Mouse (Mus musculus) embryo, embryonic 10.5 days (tissue): ENCODE results near the gene Enpp4.

Experiments used
- DNase-seq: peaks from one replicate; pipeline ENCODE4 v3.0.0-alpha.2; 2015; ENCODE audit warnings: low spot score

The Enpp4 gene

DNA sequence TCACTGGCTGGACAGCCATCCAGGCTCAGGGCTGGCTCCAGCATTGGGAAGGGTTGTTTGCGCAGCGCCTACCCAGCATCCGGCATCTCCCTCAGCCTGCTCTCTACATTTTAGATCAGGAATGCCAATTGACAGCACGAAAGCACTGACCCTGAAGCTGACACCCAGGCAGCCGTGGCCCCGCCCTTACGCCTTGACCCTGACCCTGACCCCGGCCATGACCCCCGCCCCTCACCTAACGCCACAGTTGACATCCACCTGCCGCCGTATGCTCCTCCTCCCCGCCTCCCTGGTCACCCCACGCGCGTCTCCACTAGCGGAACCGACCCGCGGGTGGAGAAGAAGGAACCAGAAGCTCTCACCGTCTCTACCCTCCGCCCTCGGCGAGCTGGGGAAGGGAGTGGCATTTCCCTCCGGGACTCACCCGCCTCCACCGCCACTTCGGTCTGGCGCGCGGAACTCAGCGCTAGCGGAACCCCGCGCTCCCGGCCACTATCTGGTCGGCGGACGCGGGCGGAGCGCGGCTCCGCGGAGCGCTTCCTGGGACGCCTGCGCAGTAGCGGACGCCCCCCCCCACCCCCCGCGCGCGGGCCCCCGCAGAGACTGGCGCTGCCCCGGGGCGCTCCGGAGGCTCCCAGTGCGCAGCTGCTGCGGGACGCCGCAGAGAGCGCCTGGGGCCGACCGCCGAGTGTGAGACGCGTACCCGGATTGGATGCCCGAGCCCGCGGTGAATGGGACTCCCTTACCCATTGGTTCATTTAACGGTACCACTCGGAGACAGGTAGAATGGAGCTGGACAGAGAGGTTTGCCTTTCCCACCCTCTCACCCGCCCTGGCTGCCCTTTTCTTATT is at the start of gene Enpp4:
TSS of gene Enpp4 (minus strand) at position 523 of the 852 bp plus-strand sequence.
- DNase-seq: peak; percentile 81

DNA sequence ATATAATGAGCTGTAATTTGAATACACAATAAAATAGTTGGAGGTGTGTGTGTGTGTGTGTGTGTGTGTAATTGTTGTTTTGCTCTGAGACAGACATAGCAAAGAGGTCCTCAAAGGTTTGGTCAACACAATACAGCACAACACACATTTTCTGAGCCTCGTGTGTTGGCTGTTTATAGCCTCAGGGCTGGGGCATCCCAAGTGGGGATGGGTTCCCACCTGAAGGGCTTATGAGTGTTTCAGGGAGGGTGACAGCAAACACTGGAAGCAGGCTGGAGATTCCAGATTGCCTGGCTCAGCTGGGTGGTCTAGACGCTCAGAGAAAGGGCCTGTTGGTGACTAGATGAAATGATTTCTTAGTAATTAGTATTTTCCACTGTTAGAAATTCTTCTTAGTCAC is 49.6 kb upstream of the Enpp4 start:
- DNase-seq: no peak

DNA sequence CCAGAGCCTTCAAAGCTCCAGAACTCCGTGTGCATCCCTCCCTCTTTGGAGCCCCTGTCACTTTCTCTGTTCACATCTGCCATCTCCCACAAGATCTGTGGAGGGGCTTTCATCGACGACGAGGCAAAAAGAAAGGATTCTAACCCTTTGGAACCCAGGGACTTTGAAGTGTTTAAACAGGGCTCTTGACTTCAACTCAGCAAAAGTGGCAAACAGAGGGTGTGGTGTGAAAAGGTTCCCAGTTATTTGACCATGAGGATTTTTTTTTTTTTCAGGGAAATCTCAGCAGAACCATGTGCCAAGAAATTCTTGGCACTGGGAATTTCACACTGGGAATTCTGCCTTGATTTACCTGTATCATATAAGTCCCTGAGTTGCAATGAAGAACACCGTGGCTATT is 48.3 kb upstream of the Enpp4 start:
- DNase-seq: no peak

DNA sequence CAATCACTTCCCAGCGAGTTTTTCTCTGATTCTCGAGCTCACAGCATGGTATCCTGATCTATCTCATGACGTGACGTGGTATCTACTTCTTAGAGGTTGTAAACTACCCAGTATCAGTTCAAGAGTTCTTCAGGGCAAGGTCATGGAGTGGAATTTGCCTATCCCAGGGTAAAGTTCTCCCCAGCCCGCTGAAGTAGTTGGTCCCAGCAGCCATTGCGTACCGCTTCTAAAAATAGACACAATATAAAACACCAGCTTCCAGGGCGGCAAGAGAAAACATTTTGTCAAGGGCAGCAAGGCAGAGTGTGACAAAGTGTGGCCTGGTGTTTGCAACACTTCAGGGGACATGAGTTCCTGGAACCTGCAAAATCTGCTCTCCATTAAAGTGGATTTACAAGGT is 46.3 kb upstream of the Enpp4 start:
- DNase-seq: no peak

DNA sequence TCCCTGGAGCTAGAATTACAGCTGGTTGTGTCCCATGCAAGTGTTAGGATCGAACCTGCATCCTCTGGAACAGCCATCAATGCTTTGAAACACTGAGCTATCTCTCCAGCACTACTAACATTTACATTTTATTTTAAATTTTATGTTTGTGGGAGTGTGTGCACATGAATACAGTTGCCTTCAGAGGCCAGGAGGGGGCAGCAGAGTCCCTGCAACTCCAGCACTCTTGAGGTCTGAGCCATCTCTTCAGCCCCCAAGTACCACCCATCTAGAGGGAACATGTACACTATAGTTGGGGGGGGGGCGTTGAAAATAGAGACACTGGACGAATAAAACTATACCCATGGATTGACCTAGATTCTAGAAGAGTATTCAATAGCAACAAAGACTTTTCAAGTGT is 45.5 kb upstream of the Enpp4 start:
- DNase-seq: peak; percentile 48

DNA sequence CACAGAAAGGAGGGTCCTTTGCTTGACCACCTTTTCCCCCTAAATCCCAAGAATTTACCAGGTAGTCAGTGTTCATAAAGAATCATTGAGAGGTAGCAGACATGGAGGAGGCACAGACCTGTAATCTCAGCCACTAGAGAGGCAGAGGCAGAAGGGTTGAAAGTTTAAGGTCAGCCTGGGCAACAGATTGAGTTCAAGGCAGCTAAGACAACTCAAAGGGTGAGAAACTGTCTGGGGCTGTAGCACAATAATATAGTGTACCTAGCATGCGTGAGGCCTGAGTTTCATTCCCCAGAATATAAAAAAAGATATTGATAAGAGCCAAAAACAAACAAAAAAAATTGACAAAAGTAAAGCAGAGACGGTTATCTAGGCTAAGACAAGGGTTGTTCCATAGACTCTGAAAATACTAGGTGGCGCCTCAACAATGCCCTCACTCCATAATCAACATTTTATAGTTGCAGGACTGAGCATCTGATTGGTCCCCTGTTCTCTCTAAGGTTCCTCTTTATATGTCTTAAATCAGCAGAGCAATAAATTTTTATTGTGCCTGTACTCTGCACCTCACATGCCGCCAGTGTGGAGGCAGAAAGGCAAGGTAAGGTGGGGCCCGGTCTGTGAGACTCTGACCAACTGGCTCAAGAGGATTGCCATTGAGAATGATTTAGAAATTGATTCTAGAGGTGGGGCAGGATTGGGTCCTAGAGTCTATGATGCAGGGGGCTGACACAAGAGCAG is 42.7 kb upstream of the Enpp4 start:
- no peak for DNase-seq

DNA sequence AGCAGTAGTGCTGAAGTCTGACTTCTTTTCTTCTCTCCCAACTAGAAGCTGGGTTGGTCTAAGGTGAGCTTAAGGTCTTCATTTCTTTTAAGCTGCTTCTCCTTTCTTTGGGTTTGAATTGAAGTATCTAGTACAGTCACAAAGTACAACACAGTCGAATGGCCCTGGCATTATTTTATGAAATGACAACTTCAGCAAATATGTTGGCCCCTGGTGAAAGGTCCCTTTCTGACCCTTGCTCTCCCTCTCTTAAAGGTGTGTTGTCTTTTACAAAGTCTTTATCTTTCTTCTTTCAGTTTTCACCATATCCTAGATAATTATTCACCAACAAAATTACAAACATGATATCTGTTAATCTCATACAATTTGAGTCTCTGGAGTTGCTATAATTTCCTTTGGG is 40.2 kb upstream of the Enpp4 start:
- no peak for DNase-seq

DNA sequence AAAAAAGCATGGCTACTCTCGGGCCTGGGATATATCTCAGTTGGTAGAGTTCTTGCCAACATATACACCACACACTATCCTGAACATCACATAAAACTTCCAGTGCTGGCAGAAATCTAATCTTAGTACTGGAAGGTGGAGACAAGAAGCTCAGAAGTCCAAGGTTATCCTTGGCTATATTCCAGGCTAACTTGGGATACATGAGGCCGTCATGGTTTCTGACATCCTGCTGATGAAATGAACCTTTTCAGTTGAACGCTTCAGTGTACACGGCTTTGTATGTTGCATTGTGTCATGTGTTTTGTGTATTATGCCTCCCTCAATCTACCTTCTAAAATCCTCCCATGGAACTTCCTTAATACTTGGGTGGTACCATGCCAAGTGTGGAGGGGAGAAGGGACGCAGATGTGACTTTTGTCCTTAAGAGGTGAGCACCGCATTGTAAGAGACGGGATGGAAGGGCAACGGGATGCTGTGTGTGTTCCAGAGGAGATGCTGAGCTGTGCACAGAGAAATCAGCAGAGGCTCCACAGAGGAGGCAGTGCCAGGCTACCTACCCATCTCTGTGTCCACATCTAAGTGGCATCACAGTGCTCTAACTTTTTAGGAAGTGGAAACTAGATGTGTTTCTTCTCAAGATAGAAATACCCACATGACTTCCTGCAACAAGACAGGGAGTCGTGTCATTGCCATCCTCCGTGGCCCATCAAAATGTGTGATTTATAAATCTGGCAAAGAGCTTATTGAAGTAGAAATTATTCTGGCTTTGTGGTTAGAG is 31.4 kb upstream of the Enpp4 start:
- no peak for DNase-seq

DNA sequence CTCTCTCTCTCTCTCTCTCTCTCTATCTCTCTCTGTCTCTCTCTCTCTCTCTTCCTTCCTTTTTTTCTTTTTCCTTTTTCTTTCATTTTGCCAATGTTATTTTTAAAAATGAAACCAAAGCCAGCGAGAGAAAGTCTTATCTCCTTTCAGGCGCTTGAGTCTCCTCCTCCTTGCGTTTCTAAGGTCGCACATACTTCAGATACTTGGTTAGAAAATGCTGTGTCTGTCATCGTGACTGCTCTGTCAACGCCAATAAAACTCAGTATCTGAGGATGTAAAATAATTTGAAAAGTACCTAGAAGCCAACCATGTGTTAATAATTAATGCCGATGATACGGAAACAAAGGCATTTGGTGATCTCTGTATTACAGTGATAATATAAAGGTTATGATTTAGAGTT is 30.4 kb upstream of the Enpp4 start:
- DNase-seq: no peak

DNA sequence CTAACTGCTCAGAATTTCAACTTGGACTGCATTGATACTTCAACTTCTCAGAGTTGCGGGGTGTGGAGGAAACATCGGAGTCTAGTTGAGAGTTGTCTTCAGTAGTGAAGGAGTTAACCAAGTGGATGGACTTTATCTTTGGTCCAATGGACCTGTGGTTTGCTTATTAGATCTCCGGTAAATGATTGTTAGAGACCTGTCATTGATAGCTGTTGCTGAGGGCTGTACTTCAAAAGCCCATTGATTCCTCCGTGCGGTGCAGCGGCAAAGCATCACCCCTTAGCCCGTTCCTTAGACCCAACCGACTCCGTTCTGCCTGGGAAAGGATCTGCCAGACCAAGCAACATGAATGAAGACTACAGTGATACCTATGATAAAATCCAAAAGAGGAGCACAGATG is 28.9 kb upstream of the Enpp4 start:
- no peak for DNase-seq

DNA sequence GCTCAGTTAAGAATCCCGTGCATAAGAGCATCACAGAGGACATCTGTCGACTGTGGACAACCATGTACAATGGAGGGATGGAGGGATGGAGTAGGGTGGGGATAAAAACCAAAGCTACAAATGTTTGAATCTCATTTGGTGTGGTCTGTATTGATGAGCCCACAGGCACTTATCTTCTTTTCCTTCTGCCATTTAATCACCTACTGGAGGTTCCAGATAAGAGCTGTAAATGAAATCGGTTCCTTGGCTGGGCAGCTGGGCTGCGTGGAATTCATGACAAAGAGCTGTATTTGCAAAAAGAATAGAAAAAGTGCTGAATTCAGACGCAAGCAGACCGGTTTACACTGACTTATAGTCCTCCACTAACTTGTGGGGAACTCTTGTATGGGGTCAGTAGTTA is 28.5 kb upstream of the Enpp4 start:
- no peak for DNase-seq

DNA sequence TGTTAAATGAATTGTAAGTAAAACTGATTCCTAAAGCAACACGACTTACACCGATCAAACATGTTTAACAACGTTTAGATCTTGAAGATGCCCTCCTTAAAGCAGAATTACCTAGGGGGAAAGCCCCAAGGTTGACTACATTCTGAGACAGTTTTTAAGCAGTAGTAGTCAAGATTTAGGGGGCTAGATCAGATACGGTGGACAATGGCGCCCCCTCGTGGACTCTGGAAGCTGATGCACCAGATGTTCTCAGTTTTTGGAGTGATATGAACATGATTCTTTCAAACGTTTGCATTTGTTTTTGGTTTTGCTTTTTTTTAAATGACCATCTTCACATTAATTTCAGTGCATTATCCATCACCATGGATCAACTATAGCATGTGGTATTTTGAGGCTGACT is 24.8 kb upstream of the Enpp4 start:
- peak; percentile 87 for DNase-seq

DNA sequence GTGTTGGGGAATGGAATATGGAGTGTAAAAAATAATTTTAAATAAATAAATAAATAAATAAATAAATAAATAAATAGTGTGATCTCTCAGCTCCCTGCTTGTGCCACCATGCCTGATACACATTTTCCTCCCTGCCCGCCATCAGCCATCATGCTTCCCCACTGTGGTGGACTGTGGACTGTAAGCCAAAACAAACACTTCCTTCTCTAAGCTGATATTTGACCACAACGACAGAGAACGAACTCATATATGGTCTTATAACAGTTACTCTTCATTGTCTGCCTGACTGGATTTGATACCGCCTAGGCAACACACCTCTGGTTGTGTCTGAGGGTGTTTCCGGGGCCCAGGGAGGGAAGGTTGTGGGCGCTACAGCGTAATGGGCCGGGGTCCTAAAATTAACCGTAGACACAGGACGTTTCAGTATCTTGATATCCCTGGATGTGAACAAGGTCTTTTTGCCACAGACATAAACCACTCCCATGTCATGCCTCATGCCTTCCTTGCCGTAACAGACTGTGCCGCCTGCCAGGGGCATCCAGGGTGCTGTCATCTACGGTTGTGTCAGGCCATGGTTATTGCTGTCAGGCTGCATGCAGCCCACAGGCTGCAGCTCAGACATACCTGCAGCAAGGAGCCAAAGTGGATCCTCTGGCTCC is 23.6 kb upstream of the Enpp4 start:
- no peak for DNase-seq

DNA sequence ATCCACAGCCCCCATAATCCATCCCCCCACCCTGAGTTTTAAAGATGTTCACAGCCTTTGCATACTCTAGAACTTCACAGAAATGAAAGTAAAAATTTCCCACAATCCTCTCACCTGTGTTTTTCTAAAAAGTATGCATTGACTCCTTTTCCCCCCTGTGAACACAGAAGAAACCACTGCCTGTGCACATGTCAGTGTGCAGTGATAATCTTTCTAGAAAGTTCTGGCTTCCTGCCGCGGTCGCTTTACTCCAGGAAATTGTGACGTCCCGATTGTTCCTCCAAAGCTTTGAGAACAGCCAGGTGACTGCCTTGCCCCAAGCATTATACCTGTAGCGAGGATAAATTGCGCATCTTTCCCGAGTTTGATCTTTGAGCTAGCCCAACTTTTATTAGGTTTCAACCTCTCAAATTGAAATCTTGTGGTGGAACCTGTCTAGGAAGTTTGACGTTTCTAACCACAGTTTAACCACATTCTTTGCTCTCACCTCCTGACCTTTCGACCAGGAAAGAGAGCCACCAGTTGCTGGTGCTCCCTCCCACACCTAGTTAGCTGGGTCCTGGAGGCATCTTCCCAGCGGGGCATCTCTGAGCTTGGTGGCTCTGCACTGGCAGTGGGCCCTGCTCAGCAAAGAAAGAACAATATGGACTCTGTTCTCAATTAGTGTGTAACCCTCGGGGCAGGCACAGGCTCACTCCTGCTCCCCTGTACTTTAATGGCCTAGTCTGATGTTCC is 15.9 kb upstream of the Enpp4 start:
- peak; percentile 22 for DNase-seq

DNA sequence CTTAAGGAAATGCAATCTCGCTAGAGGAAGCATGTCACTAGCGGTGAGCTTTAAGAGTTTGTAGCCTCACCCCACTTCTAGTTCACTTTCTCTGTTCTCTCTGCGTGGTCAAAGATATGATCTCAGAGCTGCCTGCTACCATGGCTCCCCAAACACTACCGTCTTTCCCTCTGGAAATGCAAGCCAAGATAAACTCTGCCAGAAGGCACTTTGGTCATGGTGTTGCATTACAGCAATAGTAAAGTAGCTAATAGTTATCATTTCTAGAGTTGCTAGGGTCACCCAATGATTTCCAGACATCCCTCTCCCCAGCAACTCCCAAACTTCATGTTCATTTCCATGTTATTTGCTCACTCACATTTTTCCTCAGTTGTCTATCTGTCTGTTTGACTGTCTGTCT is 12.6 kb upstream of the Enpp4 start:
- DNase-seq: no peak

DNA sequence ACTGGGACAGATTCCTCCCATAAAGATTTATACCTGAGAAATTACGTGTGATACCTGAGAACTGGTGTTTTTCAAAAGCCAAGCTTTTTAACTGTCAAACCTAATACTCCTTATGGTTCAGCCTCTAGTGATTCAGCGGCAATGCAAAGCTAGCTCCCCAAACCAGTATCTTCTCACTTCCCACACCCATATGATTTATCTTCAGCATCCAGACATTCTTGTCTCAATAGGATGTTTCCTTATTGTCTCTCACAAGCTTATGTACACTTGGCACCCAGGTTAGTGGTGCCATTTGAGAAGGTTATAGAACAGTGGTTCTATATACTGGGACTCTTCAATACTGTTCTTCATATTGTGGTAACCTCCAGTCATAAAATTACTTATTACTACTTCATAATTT is 12.1 kb upstream of the Enpp4 start:
- DNase-seq: no peak

DNA sequence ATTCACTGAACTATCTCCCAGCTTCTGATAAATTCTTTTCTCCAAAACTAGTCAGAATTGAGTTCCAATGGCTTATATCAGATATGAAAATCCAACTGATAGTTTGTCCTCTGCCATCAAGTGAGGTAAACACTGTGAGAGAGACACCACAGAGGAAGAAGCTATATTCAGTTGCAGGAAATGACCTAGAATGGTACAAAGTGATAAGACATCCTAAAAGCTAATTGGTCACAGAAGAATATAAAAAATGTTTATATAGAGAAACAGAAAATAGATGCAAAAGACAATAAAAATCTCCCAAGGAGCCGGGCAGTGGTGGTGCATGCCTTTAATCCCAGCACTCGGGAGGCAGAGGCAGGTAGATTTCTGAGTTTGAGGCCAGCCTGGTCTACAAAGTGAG is 11.0 kb upstream of the Enpp4 start:
- DNase-seq: no peak

DNA sequence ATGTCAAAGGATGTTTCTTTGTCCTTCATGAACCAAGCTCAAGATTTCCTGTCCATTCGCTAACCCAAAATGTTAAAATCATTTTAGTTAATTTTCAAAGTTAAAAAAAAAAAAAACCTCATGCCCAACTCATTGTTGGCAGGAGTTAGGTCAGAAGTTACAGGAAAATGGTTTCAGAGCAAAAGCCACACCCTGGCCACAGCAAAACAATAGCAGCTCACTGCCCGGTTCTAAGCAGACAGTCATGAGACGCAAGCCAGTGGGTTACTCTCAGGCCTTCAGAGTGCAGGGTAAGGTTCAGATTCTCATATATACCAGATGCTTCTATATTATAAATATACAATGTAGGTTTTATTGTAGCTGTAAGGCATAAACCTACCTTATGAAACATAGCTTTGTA is 2.7 kb upstream of the Enpp4 start:
- DNase-seq: no peak

DNA sequence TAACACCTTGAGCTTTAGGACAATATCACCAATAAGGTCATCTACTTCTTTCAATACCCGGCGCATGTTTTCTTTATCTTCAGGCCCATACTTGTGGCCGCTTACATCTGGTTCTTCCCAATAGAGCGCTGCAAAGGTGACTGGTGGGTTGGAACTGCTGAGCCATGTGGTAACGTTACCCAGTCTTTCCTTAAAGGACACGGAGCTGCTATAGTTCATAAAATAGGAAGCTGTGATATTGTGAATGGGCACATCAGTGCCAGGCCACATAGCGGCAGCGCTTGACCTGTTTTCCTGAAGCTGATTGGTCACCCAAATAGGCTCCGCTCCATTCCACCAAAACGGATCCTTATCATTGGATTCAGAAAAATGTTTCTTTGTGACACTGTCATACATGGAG is 3.6 kb downstream of the Enpp4 start:
- no peak for DNase-seq

DNA sequence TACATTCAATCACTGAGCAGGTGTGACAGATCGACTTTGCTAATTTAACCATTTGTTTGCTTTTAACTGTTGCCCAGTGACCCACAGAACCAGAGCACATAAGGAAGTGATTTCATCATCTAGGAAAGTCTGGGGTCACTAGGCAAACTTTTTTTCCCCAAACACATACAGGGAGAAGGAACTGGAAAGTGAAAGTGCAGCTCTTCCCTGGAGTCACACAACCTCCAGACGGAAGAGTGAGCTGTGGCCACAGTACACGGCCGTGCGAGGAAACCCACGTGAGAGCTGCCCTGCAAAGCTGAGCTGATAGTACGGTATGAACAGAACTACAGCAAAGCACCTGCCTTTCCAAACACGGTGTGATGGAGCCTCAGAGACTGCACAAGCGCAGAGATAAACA is 4.7 kb downstream of the Enpp4 start:
- no peak for DNase-seq

DNA sequence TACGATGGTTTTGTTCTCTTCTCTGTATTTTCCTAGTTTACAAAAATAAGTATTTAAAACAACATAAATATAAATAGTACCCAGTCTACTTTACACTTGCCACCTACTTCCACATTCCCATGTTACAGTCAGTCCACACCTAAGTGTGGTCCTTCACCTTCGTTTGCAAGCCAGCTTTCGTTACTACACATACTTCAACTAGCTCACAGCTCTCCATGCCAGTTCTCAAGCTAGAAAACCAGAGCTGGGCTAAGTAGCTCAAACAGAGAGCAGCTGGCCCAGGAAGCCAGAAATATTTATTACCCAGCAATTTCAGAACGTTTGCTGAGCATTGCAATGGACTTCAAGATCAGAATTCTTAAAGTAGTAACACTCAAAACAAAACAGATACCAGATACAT is 5.1 kb downstream of the Enpp4 start:
- no peak for DNase-seq

DNA sequence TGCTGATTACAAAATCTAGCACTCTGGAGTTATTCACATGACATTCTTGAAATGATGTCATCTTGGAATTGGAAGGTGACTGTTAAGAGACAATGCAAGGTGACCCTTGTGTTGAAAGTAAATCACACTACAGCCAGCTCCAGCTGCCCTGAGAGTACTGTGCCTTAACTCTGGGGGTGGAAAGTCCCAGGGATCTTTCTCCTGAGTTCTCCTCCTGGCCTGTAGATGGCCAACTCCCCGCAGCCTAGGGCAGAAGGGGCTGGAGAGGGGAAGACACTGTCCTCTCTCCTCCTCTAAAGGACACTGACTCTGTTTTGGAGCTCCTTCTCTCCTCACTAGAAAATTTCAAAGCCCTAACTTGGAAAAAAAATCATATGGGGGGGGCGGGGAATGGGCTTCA is 14.1 kb downstream of the Enpp4 start:
- DNase-seq: no peak
